Mouse (Mus musculus) retina, postnatal 7 days (tissue): ENCODE results near the gene Nisch.

ENCODE experiments used
- DNase-seq: peaks from one replicate; pipeline ENCODE4 v3.0.0-alpha.2; 2012; ENCODE audit warnings: low read depth, low spot score

Gene Nisch

DNA sequence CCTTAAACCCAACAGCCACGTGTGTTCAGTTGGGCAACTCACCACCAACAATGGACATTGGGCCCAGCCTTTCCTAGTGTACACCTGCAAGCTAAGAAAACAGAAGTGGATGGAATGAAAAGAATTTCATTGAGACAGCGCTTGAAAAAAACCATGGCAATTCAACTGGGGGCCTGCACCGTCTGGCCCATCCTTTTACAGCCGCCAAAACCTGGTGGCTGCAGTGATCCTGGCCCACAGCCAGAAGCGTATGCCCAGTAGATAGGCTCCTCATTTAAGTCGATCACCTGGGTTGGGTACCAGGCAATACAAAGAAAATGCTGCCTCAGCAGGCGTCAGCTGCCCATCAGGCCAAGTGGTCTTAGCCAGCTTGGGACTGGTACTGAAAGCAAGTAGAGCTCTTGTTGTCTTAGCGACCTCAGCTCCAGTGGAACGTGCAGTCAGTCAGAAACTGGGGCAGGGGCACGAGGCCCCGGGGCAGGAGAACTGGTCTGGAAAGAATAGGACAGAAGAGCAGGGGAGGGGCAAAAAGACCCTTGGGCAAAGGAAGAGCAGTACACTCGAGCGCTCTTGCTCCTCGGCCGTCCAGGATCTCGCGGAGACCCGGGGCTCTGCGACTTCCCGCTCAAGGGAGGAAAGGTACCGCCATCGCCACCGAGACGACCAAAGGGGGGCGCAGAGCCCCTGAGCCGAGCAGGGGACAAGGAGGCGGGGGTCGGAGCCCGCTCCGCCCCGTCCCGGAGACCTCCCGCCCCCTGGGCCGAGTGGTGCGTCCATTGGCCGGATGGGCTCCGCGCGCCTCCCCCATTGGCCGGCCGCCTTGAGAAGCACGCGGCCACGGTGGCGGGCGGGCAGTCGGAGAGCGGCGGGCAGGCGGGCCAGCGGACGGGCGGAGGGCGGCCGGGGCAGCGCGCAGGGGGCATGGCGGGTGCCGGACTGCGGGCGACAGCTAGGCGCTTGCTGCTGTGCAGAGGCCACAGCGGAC is 86.2 kb downstream of the Nisch start, which contains the start of gene Nt5dc2:
TSS of gene Nt5dc2 (plus strand) at position 818 of the 985 bp plus-strand sequence.
- DNase-seq: peak; percentile 85

- DNase-seq: no peak
These were observed 87.2 kb downstream of the Nisch start for GRCm38 (mm10) chr14:31129326-31130235.

GRCm38 (mm10) chr14:31128826-31129219 is 87.9 kb downstream of the Nisch start, which contains the start of gene Smim4:
Gene Smim4 (minus strand): TSS chr14:31128956.
- DNase-seq: peak; percentile 98

GRCm38 (mm10) chr14:31128101-31128825 is 88.5 kb downstream of the Nisch start:
- DNase-seq: no peak

DNA sequence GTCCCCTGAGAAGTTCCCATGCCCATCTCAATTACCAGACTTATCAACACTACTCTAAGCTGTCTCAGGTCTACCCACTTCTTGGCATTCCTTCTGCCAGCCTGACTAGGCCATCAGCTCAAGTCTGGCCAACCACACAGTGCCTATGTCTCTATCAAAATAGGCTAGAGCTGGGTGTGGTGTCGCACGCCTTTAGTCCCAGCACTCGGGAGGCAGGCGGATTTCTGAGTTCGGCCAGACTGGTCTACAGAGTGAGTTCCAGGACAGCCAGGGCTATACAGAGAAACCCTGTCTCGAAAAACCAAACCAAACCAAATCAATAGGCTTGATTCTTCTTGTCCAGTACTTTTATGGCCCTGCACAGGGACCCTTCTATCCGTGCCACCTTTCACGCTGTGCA is 89.9 kb downstream of the Nisch start:
- no peak for DNase-seq

DNA sequence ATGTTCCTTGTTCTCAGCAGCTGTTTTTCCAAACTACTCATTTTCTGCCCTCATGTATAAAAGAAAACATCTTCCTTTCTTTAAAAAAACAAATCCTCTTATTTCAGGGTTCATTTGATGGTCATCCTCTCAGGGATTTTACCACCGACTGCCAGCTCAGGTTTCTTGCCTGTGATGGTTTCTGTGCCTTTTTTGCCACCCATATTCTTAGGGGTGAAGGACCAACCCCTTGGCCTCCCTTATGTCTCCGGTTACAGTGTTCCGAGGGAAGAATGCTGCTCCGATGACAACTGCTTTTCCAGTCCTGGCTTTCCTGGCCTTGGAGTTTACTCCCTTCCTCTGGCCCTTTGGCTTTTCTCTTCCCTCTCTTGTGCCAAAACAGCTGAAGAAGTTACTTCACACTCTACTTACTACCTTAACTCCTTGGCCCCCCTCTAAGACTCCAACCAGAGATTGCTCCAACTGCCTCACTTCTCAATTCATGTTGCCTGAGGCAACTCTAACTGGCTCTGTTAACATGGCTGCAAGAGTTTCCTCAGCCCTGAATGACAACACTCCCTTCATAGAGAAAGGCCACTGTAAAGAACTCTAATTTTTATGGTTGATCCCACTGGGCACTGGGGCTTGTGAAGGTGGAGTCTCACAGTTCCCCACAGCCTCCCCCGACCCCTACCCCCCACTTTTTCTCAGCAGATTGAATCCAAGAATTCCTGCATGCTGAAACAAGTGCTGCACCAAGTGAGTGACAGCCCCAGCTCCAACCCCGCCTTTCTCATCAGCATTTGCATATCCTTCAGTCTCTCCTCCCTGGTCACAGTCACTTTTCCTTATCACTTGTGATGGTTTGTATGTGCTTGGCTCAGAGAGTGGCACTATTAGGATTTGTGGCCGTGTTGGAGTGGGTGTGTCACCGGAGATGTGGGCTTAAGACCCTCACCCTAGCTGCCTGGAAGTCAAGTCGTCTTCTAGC is 91.4 kb downstream of the Nisch start:
- no peak for DNase-seq
